Mouse (Mus musculus): ENCODE results near the gene Gm10197. TPM values are rescaled to one million over a fixed set of nuclear protein-coding genes. Genes with fewer than 3 reads are reported as not detected.

Gene Gm10197
- polyA plus RNA-seq, 1 experiment from 2014 or later, result not detected

DNA sequence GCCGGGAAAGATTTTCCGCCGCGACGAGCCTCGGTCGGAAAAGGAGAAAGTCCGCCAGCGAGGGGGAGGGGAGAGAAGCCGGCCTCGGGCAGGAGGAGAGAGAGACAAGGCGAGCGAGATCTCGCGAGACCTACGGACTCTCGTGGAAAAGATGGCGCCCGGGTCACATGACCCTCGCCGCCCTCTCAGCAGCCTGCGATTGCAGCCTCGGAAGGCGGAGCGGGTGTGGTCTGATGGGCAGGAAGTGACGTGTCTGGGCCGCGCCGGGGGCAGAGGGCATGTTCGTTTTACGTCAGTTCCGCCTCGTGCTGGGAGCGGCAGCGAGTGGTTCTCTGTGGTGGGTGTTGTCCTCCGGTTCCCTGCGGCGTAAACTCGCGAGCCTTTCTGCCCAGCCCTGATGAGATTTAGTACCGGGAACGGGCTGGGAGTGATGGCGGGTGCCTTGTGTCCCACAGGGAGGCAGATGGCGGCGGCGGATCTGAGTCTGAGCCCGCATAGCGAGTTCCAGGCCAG lies 19.0 kb upstream of the Gm10197 start, which contains the start of gene Smndc1:
Gene Smndc1 (minus strand): TSS at position 84 of the 513 bp plus-strand sequence.
- under 1% methylated on average over 48 of the region's 48 CpGs for WGBS
- no peaks in the 10 kb centered on the region for H3K27me3 ChIP-seq (ENCODE audit: poor library complexity, severe bottlenecking)
- peak; percentile 100 for DNase-seq (ENCODE audit: extremely low spot score, low spot score)

DNA sequence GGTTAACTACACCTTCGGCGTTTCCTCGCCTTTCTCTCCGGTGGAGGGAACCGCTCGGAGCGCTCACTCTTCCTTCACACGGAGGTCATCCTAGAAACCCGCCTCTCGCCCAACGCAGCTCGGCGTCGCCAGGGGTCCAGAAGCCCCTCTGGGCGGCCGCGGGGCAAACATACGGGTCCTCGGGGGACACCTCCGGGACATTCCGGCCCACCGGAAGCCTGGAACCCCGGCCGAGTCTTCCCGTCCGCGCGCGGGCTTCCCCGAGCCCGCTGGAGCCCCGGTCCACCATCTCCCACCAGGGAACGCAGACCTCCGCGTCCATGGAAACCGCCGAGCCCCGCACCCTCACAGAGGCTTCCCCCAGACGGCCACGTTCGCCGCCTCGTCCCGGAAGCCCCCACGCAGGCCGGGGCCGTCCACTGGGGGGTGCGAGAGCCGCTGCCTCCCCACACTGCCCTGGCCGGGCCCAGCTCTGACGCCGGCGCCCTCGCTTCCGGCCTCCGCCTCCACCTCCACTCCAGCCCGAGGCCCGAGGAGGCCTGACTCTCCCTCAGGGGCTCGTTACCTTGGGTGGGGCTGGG lies 18.4 kb upstream of the Gm10197 start:
- Histone ChIP-seq H3K36me3 (replicated peaks) (peaks cover 42% of the 10 kb centered on the region), H3K27ac (peak overlapping the region; percentile 99), H3K4me3 (peak overlapping the region; percentile 85), H3K9me3 (no peaks in the 10 kb centered on the region), H3K4me1 (peaks cover 21% of the 10 kb centered on the region), H3K27me3 (ENCODE audit: poor library complexity, severe bottlenecking) (no peaks in the 10 kb centered on the region)
- no peak for DNase-seq (ENCODE audit: extremely low spot score, low spot score)
- WGBS, result under 1% methylated on average over 59 of the region's 59 CpGs

More for the DNA sequence above, 19.0 kb upstream of the Gm10197 start, which contains the start of gene Smndc1:
- H3K4me1 ChIP-seq, result peaks cover 22% of the 10 kb centered on the region
- H3K4me3 ChIP-seq, result peak within 1 kb of the TSS; percentile 85
- peaks cover 37% of the 10 kb centered on the region for H3K36me3 ChIP-seq (replicated peaks)
- H3K27ac ChIP-seq, result peak within 1 kb of the TSS; percentile 99
- no peaks in the 10 kb centered on the region for H3K9me3 ChIP-seq

DNA sequence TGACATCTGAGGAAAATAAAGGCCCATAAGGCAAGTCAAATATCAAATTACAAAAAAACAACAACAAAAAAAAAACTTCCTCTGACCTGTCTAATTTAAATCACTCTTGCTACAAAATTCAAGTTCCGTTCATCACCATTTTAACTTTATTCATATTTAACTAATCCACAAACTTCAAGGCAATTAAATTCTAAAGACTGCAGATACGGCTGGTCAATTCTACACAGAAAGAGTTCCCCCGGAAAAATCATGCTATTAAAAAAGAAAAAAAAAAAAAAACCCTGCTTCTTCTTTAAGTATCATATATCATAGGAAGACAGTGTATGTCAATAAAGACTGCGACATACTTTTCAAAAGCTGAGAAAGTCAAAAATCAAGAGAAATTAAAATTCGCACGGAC lies 17.9 kb upstream of the Gm10197 start:
- H3K27me3 ChIP-seq (ENCODE audit: poor library complexity, severe bottlenecking), result no peaks in the 10 kb centered on the region
- H3K4me1 ChIP-seq, result peaks cover 21% of the 10 kb centered on the region
- no peak for DNase-seq (ENCODE audit: extremely low spot score, low spot score)
- H3K4me3 ChIP-seq, result peak overlapping the region; percentile 85
- peak overlapping the region; percentile 99 for H3K27ac ChIP-seq
- no peaks in the 10 kb centered on the region for H3K9me3 ChIP-seq
- WGBS, result 28% methylated on average over 6 of the region's 6 CpGs
- peaks cover 48% of the 10 kb centered on the region for H3K36me3 ChIP-seq (replicated peaks)

DNA sequence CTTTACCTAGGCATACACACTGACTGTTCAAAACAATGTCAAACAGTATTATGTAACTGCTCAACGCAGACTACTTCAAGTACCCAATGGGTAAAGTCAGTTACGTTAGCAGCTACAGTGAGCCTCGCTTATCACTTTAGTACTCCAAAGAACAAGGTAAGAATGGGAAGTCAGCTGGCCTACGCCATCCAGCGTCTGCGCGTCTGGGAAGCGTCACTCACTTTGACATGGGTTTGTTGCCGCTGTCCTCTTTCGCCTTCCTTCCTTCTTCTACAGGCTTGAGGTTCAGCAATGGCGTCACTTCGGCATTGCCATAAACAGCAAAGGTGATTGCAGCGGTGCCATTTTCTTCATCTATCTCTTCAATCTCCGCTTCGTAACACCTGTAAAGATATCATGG lies 11.8 kb upstream of the Gm10197 start:
- Histone ChIP-seq H3K9me3 (no peaks in the 10 kb centered on the region), H3K4me3 (no peak overlapping the region), H3K36me3 (replicated peaks) (peaks cover 99% of the 10 kb centered on the region), H3K27ac (no peak overlapping the region), H3K4me1 (no peaks in the 10 kb centered on the region; the same call in 1 of the 2 replicates), H3K27me3 (ENCODE audit: poor library complexity, severe bottlenecking) (no peaks in the 10 kb centered on the region)
- WGBS, result 95% methylated on average over 15 of the region's 15 CpGs
- DNase-seq (ENCODE audit: extremely low spot score, low spot score), result no peak

DNA sequence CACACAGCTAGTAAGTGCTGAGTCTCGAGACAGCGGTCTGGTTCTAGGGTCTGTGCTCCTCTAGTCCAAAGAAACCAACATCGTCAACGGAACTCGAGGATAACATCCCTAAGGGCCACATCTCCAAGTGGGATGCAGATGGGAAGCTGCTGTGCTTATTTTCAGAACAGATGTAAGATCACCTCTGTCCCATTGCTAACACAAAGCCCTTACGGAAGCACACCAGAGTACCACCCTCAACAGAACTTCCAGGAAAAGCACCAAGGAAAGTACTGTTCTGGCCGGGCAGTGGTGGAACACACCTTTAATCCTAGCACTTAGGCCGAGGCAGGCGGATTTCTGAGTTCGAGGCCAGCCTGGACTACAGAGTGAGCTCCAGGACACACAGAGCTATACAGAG lies 6.9 kb upstream of the Gm10197 start:
- no peak overlapping the region for H3K4me3 ChIP-seq
- no peak overlapping the region for H3K27ac ChIP-seq
- H3K4me1 ChIP-seq, result no peaks in the 10 kb centered on the region
- DNase-seq (ENCODE audit: extremely low spot score, low spot score), result no peak
- H3K27me3 ChIP-seq (ENCODE audit: poor library complexity, severe bottlenecking), result no peaks in the 10 kb centered on the region
- H3K36me3 ChIP-seq (replicated peaks), result peaks cover 100% of the 10 kb centered on the region
- WGBS, result 95% methylated on average over 10 of the region's 10 CpGs
- no peaks in the 10 kb centered on the region for H3K9me3 ChIP-seq

DNA sequence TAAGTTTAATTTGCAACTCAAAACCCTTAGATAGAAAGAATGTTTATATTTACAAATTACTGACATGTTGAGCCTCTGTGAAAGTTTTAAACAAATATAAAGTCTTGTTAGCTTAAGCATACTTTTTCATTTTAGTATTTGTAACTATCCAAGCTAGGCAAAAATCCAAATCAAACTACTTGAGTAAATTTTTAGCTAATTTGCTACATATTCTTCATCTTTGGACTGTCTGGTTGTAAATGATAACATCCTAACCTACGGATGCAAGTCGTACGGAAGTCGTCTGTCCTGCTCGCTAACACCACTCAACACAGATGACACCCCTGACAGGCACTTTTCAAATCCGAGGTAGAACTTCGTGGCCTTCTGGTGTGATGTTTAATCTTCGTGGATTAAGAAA lies 6.1 kb upstream of the Gm10197 start:
- Histone ChIP-seq H3K9me3 (no peaks in the 10 kb centered on the region), H3K4me3 (no peak overlapping the region), H3K4me1 (no peaks in the 10 kb centered on the region), H3K36me3 (replicated peaks) (peaks cover 100% of the 10 kb centered on the region), H3K27ac (no peak overlapping the region), H3K27me3 (ENCODE audit: poor library complexity, severe bottlenecking) (no peaks in the 10 kb centered on the region)
- WGBS, result 93% methylated on average over 8 of the region's 8 CpGs
- no peak for DNase-seq (ENCODE audit: extremely low spot score, low spot score)

DNA sequence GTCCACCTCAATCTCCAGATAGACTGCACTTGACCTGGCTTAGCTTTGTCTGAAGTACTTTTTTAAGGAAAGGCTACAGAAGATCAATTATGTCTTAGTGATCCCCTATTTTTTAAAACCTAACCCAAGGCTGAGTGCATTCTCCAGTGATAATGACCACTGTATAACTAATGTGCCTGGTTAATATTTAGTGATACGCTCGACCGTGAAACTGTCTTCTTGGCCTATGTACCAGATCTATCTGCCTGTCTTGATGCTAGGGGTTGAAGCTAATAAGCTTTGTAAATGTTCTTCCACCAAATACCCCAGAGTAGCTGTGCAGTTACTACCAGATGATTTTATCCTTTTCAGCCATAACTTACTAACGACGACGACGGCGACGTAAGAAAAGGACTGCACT lies 4.2 kb upstream of the Gm10197 start:
- Histone ChIP-seq H3K27ac (no peak overlapping the region), H3K4me3 (no peak overlapping the region), H3K4me1 (no peaks in the 10 kb centered on the region), H3K36me3 (replicated peaks) (peaks cover 99% of the 10 kb centered on the region), H3K27me3 (ENCODE audit: poor library complexity, severe bottlenecking) (no peaks in the 10 kb centered on the region), H3K9me3 (no peaks in the 10 kb centered on the region)
- DNase-seq (ENCODE audit: extremely low spot score, low spot score), result no peak
- 94% methylated on average over 9 of the region's 9 CpGs for WGBS

DNA sequence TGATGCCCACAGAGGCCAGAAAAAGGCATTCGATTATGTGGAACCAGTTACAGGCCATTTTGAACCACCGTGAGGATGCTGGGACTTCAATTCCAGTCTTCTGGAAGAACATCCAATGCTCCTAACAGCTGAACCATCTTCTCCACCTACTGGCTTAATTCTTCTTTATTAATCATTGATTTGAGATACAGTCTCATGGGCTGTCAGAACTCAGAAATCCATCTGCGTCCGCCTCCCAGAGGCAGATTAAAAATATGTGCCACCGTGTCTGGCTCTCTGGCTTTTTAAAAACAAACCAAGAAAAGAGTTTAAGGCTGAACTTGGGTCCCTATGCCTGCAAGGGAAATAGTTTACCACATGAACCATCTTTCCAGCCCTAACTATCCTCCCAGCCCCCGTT lies 3.7 kb upstream of the Gm10197 start:
- DNase-seq (ENCODE audit: extremely low spot score, low spot score), result no peak
- Histone ChIP-seq H3K27me3 (ENCODE audit: poor library complexity, severe bottlenecking) (no peaks in the 10 kb centered on the region), H3K27ac (no peak overlapping the region), H3K36me3 (replicated peaks) (peaks cover 99% of the 10 kb centered on the region), H3K4me3 (no peak overlapping the region), H3K4me1 (no peaks in the 10 kb centered on the region), H3K9me3 (no peaks in the 10 kb centered on the region)
- 93% methylated on average over 6 of the region's 6 CpGs for WGBS

DNA sequence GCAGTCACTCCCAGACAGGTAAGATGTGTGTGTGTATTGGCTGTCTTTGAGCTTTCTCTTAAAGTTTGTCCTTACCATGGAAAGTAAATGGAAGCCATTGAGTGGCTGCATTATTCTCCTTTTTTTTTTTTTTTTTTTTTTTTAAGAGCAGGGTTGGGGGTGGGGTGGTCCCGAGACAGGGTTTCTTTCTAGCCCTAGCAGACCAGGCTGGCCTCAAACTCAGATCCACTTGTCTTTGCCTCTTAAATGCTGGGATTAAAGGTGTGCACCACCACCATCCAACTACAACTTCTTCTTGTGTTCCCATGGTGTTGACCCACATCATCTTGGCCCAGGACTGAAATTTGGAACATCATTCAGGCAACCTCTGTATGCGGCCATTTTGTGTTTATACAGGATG lies 2.0 kb upstream of the Gm10197 start:
- Histone ChIP-seq H3K36me3 (replicated peaks) (peaks cover 84% of the 10 kb centered on the region), H3K27ac (no peak overlapping the region), H3K4me3 (no peak overlapping the region), H3K9me3 (no peaks in the 10 kb centered on the region), H3K27me3 (ENCODE audit: poor library complexity, severe bottlenecking) (no peaks in the 10 kb centered on the region), H3K4me1 (peaks cover 3% of the 10 kb centered on the region)
- 95% methylated on average over 2 of the region's 2 CpGs for WGBS
- DNase-seq (ENCODE audit: extremely low spot score, low spot score), result no peak

DNA sequence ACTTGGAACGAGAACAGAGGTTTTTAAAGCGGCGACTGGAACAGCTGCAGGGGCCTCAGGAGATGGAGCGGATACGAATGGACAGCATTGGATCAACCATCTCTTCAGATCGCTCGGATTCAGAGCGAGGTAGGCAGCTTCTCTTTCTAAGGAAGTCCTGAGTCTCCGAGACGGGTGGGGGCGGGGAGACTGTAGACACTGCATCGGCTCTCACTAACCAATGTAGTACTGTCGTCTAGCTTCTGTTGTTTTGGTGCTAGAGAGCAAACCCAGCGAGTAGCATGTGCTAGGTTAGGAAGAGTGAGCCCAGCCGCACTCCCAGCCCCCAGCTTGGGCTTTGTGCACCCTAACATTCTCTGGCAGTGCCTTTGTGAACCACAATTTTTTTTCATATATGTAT lies 1.3 kb downstream of the Gm10197 start:
- H3K9me3 ChIP-seq, result no peaks in the 10 kb centered on the region
- no peak for DNase-seq (ENCODE audit: extremely low spot score, low spot score)
- H3K36me3 ChIP-seq (replicated peaks), result peaks cover 51% of the 10 kb centered on the region
- 82% methylated on average over 15 of the region's 15 CpGs for WGBS
- no peak overlapping the region for H3K4me3 ChIP-seq
- peaks cover 3% of the 10 kb centered on the region for H3K4me1 ChIP-seq
- no peaks in the 10 kb centered on the region for H3K27me3 ChIP-seq (ENCODE audit: poor library complexity, severe bottlenecking)
- no peak overlapping the region for H3K27ac ChIP-seq

DNA sequence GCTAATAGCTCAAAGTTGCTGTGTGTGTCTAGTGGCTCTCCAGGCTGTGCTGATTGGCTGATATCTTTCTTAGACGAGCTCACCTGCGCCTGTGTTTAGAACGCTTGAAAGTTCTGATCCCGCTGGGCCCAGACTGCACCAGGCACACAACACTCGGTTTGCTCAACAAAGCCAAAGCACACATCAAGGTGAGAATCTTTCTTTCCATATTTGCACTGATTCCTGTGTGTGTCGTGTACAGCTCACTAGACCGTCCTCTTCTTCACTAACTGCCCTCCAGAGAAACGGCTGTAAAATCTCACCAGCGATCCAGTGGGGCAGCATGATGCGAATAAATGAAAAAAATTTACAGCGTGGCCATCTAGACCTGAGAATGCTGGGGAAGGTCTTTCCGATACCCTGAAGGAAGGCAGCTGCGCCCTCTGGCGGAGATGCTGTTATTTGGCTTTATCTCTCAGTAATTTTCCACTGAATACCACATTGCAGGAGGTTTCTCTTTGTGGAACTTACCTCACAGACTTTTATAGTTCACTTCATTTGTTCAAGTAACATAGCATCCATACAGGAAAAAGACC lies 2.0 kb downstream of the Gm10197 start:
- Histone ChIP-seq H3K9me3 (no peaks in the 10 kb centered on the region), H3K27me3 (ENCODE audit: poor library complexity, severe bottlenecking) (no peaks in the 10 kb centered on the region), H3K4me3 (no peak overlapping the region), H3K27ac (no peak overlapping the region; the same call in 1 of the 2 replicates), H3K36me3 (replicated peaks) (peaks cover 44% of the 10 kb centered on the region), H3K4me1 (peaks cover 7% of the 10 kb centered on the region)
- 42% methylated on average over 14 of the region's 14 CpGs for WGBS
- peak; percentile 74 for DNase-seq (ENCODE audit: extremely low spot score, low spot score)

DNA sequence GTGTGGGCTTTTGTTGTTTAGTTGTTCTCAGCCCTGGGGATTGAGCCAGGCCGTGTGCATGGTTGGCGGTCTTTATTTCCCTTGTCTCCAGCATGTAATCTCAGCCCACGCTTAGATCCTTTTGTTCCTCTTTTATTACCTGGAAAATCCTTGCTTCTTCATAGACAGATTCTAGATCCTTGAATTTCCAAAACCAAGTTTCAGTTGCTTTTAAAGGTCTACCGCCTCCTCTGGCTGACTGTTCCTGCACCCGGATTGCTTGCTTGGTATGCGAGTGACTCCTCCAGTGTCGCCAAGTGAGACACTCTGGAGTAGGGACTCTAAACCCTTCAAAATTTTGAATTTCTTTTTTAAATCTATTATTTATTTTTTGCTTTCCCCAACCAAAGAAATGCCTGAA lies 4.7 kb downstream of the Gm10197 start:
- Histone ChIP-seq H3K36me3 (replicated peaks) (peaks cover 24% of the 10 kb centered on the region), H3K9me3 (no peaks in the 10 kb centered on the region), H3K4me3 (no peak overlapping the region), H3K27ac (no peak overlapping the region), H3K4me1 (peaks cover 7% of the 10 kb centered on the region), H3K27me3 (ENCODE audit: poor library complexity, severe bottlenecking) (no peaks in the 10 kb centered on the region)
- DNase-seq (ENCODE audit: extremely low spot score, low spot score), result no peak
- WGBS, result 88% methylated on average over 7 of the region's 7 CpGs

DNA sequence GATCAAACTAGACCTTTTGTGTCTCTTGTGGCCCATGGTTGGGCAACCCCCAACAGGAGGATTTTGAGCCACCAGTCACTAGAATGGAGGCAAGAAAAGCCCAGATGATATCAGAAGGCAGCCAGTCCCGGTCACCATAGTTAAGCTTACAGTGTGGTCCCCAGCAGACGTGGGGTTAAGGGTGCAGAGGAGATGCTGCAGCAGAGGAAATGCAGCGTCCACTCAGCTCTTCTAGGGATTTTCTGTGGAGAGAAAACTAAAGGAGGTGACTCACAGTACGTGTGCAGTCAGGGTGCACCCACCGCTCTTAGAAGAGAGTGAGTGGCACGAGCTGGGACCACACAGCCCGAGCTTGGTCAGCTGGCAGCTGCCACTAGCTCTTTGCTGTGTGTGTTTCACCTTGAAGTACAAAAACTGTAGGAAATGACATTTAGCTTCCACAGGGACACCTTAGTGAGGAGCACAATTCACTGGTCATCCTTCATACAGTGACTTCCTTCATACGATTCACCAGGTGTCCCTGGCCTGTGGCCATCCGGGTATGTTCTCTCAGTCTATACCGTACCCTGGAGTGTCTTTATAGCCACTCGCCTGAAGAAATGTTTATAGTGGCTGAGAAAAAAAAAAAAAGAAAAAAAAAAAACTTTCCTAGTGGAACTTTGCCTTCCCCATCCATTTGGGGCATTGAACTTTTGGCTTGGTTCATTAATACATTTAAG lies 5.3 kb downstream of the Gm10197 start:
- H3K4me3 ChIP-seq, result no peak overlapping the region
- no peaks in the 10 kb centered on the region for H3K27me3 ChIP-seq (ENCODE audit: poor library complexity, severe bottlenecking)
- H3K36me3 ChIP-seq (replicated peaks), result peaks cover 17% of the 10 kb centered on the region
- H3K4me1 ChIP-seq, result peaks cover 7% of the 10 kb centered on the region
- no peak overlapping the region for H3K27ac ChIP-seq
- no peak for DNase-seq (ENCODE audit: extremely low spot score, low spot score)
- H3K9me3 ChIP-seq, result no peaks in the 10 kb centered on the region
- WGBS, result 89% methylated on average over 11 of the region's 11 CpGs

Measured in forebrain, embryonic 10.5 days (tissue).